Mouse (Mus musculus) left cerebral cortex, adult 6 months (tissue): Measurements from ENCODE around the gene Gpr34. TPM values are rescaled to one million over a fixed set of nuclear protein-coding genes. Genes with fewer than 3 reads are reported as not detected.

ENCODE experiments used
- long read RNA-seq, 2 experiments: library from polyadenylated mRNA; unstranded; transcript quantifications; one replicate each; pipeline ENCODE4 v2.0.0; 2019 to 2020
- polyA plus RNA-seq: library from polyadenylated mRNA; unstranded; fragments of <200 nt; fragmentation: Nextera tagmentation; gene quantifications from 2 replicates; pipeline ENCODE4 v1.2.3, GENCODE M21; 2021

Gene Gpr34
- 20.1 and 28.4 TPM in 2 replicates for polyA plus RNA-seq
- long read RNA-seq, experiment 1, transcript Gpr34-202 (3 exons, 1,898 nt) = major isoform, 108 of 151 reads
- long read RNA-seq, experiment 1, transcript Gpr34-201 (4 exons, 2,088 nt) = minor isoform, 17 of 151 reads
- long read RNA-seq, experiment 1, partial matches to known transcripts = 5 of 151 reads
- long read RNA-seq, experiment 1, other reads (novel, unspliced or antisense) = 21 of 151 reads
- long read RNA-seq, experiment 2, transcript Gpr34-201 (4 exons, 2,088 nt) = minor isoform, 6 of 37 reads
- long read RNA-seq, experiment 2, transcript Gpr34-202 (3 exons, 1,898 nt) = major isoform, 17 of 37 reads
- long read RNA-seq, experiment 2, partial matches to known transcripts = 7 of 37 reads
- long read RNA-seq, experiment 2, other reads (novel, unspliced or antisense) = 7 of 37 reads

GRCm38 (mm10) chrX:13631599-13632283 lies at the start of gene Gpr34:
TSS of gene Gpr34 (plus strand) at chrX:13632089.

GRCm38 (mm10) chrX:13661063-13661462 lies 29.2 kb downstream of the Gpr34 start, which contains the start of gene Gpr82:
TSS of gene Gpr82 (plus strand) at chrX:13661363.

Other genes starting within 250 kb of the Gpr34 start
- 0.03 and 0.04 TPM in 2 replicates for gene Nyx, start 166.0 kb upstream of the Gpr34 start, polyA plus RNA-seq
- 0.04 TPM in 1 of 2 replicates, not detected in the other for gene Gpr82, start 29.3 kb downstream of the Gpr34 start, polyA plus RNA-seq
- gene Cask, start 219.3 kb downstream of the Gpr34 start, polyA plus RNA-seq = 33.7 and 47.3 TPM in 2 replicates